Mouse (Mus musculus): ENCODE data around the gene Notch2. TPM values are rescaled to one million over a fixed set of nuclear protein-coding genes. Genes with fewer than 3 reads are reported as not detected.

Gene Notch2
- polyA plus RNA-seq, 1 experiment = 14.5 TPM

GRCm38 (mm10) chr3:98142862-98143261 is 129.5 kb downstream of the Notch2 start:
- DNase-seq (ENCODE audit: extremely low spot score in 1 of 2, low spot score in 1 of 2) = no peak

DNA sequence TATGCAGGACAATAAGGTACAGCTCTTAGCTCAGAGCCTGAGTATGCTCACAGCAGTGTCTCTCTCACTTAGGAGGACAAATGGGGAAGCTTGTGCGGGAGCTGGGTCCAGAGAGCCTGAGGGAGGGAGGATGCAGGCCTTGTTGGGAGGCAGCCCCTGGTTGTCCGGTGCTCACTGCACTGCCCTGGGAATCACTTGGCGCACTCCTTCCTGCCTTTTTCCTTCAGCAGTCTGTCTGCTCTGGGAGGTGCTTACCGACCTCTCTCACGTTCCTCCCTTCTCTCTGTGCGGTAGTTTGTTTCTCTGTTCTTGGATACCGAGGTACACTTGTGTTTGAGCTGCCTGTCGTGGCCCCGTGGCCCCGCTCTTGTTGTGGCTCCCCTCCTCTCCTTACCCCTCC is 131.9 kb downstream of the Notch2 start:
- no peak for DNase-seq (ENCODE audit: extremely low spot score in 1 of 2, low spot score in 1 of 2)

DNA sequence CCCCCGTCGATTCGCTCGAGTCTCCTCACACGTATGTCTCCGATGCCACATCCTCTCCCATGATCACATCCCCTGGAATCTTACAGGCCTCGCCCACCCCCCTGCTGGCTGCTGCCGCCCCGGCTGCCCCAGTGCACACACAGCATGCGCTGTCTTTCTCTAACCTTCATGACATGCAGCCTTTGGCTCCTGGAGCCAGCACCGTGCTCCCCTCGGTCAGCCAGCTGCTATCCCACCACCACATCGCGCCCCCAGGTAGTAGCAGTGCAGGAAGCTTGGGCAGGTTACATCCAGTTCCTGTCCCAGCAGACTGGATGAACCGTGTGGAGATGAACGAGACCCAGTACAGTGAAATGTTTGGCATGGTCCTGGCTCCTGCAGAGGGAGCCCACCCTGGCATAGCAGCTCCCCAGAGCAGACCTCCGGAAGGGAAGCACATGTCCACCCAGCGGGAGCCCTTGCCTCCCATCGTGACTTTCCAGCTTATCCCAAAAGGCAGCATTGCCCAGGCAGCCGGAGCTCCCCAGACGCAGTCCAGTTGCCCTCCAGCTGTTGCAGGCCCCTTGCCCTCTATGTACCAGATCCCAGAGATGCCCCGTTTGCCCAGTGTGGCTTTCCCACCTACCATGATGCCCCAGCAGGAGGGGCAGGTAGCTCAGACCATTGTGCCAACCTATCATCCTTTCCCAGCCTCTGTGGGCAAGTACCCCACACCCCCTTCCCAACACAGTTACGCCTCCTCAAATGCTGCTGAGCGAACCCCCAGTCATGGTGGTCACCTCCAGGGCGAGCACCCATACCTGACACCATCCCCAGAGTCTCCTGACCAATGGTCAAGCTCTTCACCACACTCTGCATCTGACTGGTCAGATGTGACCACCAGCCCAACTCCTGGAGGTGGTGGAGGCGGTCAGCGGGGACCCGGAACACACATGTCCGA is 133.4 kb downstream of the Notch2 start:
- no peak for DNase-seq (ENCODE audit: extremely low spot score in 1 of 2, low spot score in 1 of 2)

DNA sequence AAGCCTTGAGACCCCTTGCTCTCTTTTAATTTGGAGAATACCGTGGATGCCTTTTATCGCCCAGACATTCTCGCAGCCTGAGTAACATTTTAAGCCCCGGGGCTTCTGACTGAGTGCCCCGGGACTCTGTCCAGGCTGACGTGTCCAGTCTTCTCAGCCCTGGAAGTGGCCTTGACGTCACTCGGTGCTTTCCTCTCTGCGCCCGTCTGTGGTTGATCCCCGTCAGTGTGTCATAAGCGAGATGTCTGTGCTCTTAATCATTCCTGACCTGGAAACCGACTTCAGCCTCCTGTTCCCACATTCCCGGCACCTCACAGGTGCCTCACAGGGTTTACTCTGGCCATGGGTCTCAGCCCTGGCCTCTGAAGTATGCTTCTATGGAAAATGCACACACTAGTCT is 134.4 kb downstream of the Notch2 start:
- no peak for DNase-seq (ENCODE audit: extremely low spot score in 1 of 2, low spot score in 1 of 2)

GRCm38 (mm10) chr3:98149881-98150280 is 136.6 kb downstream of the Notch2 start:
- no peak for DNase-seq (ENCODE audit: extremely low spot score in 1 of 2, low spot score in 1 of 2)

DNA sequence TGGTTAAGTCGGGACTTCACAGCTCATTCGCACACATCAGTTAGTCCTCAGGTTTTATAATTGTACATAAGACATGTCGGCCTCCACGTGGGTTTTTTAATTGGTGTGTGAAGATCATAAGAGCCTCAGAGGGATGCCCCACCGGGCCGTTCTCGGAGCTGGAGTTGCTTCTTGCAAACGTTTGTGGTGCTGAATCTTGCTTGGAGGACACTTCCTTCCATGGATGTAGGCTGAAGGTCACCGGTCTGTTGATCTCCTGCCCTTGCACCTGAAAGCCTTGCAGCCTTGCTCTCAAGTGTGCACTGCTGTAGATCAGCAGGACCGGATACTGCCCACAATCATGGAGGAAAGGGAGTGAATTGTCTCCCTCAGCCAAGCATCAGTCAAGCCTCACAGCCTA is 137.7 kb downstream of the Notch2 start:
- DNase-seq (ENCODE audit: extremely low spot score in 1 of 2, low spot score in 1 of 2) = no peak

DNA sequence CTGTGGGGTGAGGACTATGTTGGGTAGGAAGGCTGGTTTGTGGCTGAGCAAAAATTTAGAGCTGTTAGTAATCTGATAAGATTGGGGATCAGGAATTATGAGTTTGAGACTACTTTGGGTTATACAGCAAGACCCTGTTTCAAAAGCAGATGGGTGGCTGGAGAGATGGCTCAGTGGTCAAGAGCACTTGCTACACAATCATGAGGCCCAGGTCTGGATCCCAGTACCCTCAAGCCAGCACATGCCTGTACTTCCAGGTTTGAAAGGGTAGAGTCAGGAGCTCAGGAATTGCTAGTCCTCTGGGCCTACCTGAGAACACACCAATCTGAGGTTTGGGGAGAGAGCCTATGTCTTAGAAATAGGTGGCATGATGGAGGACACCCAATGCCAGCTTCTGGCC is 140.1 kb downstream of the Notch2 start:
- DNase-seq (ENCODE audit: extremely low spot score in 1 of 2, low spot score in 1 of 2) = no peak

GRCm38 (mm10) chr3:98156158-98156557 is 142.8 kb downstream of the Notch2 start:
- no peak for DNase-seq (ENCODE audit: extremely low spot score in 1 of 2, low spot score in 1 of 2)

GRCm38 (mm10) chr3:98157073-98157472 is 143.7 kb downstream of the Notch2 start:
- no peak for DNase-seq (ENCODE audit: extremely low spot score in 1 of 2, low spot score in 1 of 2)

GRCm38 (mm10) chr3:98157585-98157984 is 144.3 kb downstream of the Notch2 start:
- no peak for DNase-seq (ENCODE audit: extremely low spot score in 1 of 2, low spot score in 1 of 2)

DNA sequence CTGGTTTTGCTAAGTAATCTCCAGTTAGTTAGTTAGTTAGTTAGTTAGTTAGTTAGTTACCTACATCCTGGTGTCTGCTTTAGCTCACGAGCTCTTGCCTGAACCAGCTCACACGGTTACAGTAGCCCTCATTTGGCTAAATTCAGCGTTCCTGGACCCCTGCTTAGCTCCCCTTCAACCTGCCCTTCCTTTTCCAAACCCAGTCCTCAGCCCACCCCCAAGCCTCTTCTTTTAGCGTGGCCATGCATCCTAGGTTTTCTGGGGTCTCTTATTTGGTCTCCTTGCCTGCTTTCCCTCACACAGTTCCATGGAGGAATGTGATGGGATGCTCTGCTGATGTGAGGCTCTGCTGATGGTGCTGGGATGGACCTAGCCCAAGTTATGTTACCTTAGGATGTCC is 145.3 kb downstream of the Notch2 start:
- no peak for DNase-seq (ENCODE audit: extremely low spot score in 1 of 2, low spot score in 1 of 2)

DNA sequence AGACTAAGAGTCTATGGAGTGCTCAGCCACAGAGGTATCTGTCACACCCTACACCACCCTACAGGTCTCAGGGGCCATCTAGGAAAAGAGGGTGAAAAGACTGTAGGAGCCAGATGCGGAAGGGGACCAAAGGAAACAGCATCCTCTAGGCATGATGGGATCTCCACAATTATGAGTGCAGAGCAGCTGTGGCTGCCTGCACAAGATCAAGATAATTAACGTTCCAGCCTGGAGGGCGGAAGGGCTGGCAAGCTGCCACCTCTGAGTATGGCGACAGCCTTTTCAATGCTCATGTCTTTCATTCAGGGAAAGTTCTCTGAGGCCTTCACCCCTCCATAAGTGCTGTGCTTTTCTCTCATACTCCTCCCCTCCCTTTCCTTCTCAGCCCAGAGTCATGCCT is 146.0 kb downstream of the Notch2 start:
- DNase-seq (ENCODE audit: extremely low spot score in 1 of 2, low spot score in 1 of 2) = no peak

DNA sequence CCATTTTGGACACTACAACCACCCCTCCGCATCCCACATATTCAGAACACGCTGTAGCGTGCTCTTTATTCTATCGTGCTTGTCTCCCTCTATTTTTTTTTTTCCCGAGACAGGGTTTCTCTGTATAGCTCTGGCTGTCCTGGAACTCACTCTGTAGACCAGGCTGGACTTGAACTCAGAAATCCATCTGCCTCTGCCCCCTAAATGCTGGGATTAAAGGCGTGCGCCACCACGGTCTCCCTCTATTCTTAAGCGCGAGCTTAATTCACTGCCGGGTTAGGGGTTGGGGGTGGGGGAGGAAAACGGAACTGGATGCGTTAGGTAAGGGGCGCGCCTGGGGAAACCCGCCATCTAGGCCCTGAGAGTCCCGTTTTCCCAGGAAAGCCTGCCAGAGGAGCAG is 147.0 kb downstream of the Notch2 start, which contains the start of gene Adam30:
Adam30 (plus strand) TSS at position 301 of the 400 bp plus-strand sequence.
- DNase-seq (ENCODE audit: extremely low spot score in 1 of 2, low spot score in 1 of 2) = no peak

DNA sequence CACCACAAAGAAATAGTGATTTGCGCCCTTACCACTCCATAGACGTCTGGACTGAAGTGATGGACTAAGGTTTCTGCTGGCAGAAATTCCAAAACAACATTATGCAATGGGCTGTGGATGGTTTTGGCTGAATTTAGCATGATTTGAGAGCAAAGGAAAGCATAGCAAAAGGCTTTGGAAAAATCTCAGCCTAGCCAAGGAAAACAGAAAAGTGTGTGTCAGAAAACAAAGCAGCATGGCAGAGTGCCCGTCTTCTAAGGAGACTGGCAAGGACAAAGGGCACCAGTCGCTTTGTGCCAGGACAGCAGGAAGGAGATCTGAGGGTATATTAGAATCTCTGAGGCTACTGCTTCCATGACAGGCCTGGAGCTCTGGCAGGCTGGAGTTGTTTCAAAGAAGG is 165.0 kb downstream of the Notch2 start:
- DNase-seq (ENCODE audit: extremely low spot score in 1 of 2, low spot score in 1 of 2) = peak; percentile 11 to 60

DNA sequence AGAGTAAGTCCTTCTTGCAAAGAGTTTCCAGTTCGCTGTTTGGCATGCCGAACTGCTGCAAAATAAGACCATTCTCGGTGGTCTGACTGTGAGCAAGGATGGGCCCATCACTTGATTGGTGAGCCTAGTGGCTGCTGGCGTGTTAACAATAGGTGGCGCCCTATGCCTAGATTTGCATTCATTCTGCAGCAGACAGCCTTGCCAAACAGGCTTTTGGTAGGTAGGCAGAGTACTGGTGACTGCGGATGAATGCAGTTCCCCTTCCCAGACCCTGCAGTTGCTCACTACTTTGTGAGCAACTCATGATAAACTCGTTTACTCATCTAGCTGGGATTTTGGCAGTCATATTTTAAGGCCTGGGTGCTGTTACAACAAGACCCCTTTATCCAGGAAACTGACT is 167.5 kb downstream of the Notch2 start:
- peak in 1 of 2 experiments; percentile 68 for DNase-seq (ENCODE audit: extremely low spot score in 1 of 2, low spot score in 1 of 2)

GRCm38 (mm10) chr3:98185163-98185714 is 171.9 kb downstream of the Notch2 start:
- no peak for DNase-seq (ENCODE audit: extremely low spot score in 1 of 2, low spot score in 1 of 2)

DNA sequence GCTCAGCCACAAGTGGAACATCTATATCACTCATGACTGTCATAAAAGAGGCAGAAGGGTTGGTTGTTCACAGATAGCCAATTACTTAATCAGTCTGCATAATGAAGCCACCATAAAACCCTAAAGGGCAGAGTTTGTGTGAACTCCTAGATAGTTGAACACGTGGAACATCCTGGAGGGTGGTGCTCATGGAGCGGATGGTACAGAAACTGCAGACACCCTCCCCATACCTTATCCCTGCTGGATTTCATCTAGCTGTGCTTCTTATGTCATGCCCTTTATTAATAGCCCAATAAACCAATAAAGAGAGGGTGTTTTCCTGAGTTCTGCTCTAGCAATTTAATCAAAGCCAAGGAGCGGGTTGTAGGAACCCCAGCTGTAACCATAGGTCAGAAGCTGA is 174.4 kb downstream of the Notch2 start:
- DNase-seq (ENCODE audit: extremely low spot score in 1 of 2, low spot score in 1 of 2) = no peak

GRCm38 (mm10) chr3:98197711-98198532 is 184.6 kb downstream of the Notch2 start:
- no peak for DNase-seq (ENCODE audit: extremely low spot score in 1 of 2, low spot score in 1 of 2)

DNA sequence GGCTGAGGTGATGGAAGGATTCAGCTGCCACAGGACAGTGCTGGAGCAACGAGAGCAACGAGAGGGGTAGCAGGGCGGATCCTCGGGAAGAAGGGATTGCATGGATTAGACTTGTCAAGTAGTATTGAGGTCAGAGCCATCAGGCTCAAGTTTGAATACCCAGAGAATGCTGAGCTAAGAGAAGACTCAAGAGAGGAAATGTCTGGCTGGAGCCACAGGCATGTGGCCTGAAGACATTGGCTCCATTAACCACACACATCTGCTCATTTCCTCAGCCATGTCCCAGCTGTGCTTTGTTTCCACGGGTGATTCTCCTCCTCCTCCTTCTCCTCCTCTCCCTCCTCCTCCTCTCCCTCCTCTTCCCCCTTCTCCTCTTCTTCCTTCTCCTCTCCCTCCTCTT is 186.4 kb downstream of the Notch2 start:
- no peak for DNase-seq (ENCODE audit: extremely low spot score in 1 of 2, low spot score in 1 of 2)

Measured in frontal cortex, adult 2 months (tissue).